ENCODE assay signal across 22 mouse cellular contexts in genomic region chr17:70676522-70676921, GRCm38 (mm10).
DNase-seq lines count a peak whose midpoint lies in the region; ATAC-seq lines count a peak whose summit lies in the region.
"Had no signal": no experiment of that assay in that cellular context is flagged by ENCODE, and none has a peak within 500 bp of the region (broad histone marks: within the 10 kb centered on the region; RNA-seq: fewer than 3 reads in every experiment).

No protein-coding gene starts in this region.

- peak; percentile 4 for DNase-seq in hindbrain, embryonic 10.5 days (ENCODE audit: low spot score)
- no peak for DNase-seq in midbrain, embryonic 10.5 days (ENCODE audit: low spot score)
- DNase-seq in WW6 (ENCODE audit: low read depth, low spot score), result peak; percentile 20
- DNase-seq in Muller cell, postnatal 12 days (ENCODE audit: inconsistent ontology term), result no peak
- DNase-seq: adrenal gland, postnatal 10 days; cerebellum, adult 11 months; cerebellum, adult 8-10 months; cerebellum, postnatal 14 days; embryo, embryonic 11 days; gastrocnemius, adult 2 months; gastrocnemius, postnatal 25 days; heart, postnatal 10 days; kidney, adult 18-20 months had no signal

- H3K36me3 ChIP-seq in hindbrain, embryonic 10.5 days, result no peaks in the 10 kb centered on the region
- no peaks in the 10 kb centered on the region for H3K36me3 ChIP-seq in hindbrain, embryonic 13.5 days
- no peaks in the 10 kb centered on the region for H3K36me3 ChIP-seq in midbrain, embryonic 10.5 days
- no peaks in the 10 kb centered on the region for H3K36me3 ChIP-seq in midbrain, embryonic 15.5 days (replicated peaks)
- H3K36me3 ChIP-seq: embryonic facial prominence, embryonic 12.5 days; forebrain, embryonic 12.5 days; hindbrain, embryonic 15.5 days had no signal

- peaks cover 5% of the 10 kb centered on the region for H3K4me1 ChIP-seq in hindbrain, embryonic 10.5 days (replicated peaks)
- no peaks in the 10 kb centered on the region for H3K4me1 ChIP-seq in hindbrain, embryonic 13.5 days (replicated peaks)
- H3K4me1 ChIP-seq in midbrain, embryonic 10.5 days, result peaks cover 4% of the 10 kb centered on the region
- no peaks in the 10 kb centered on the region for H3K4me1 ChIP-seq in midbrain, embryonic 15.5 days
- H3K4me1 ChIP-seq: embryonic facial prominence, embryonic 12.5 days; forebrain, embryonic 12.5 days; hindbrain, embryonic 15.5 days had no signal

- H3K4me3 ChIP-seq in hindbrain, embryonic 10.5 days, result no peak overlapping the region
- H3K4me3 ChIP-seq in hindbrain, embryonic 13.5 days, result no peak overlapping the region
- H3K4me3 ChIP-seq in midbrain, embryonic 10.5 days, result no peak overlapping the region
- no peak overlapping the region for H3K4me3 ChIP-seq in midbrain, embryonic 15.5 days
- H3K4me3 ChIP-seq: embryonic facial prominence, embryonic 12.5 days; forebrain, embryonic 12.5 days; gastrocnemius, adult 2 months; hindbrain, embryonic 15.5 days had no signal

- H3K27ac ChIP-seq in hindbrain, embryonic 10.5 days, result peak overlapping the region; percentile 30; the same call in 1 of the 2 replicates
- no peak overlapping the region for H3K27ac ChIP-seq in hindbrain, embryonic 13.5 days
- H3K27ac ChIP-seq in midbrain, embryonic 10.5 days (replicated peaks), result 0 out of 2 replicates have a peak overlapping the region, but pooled peaks have one; percentile 35
- no peak overlapping the region for H3K27ac ChIP-seq in midbrain, embryonic 15.5 days
- H3K27ac ChIP-seq: embryonic facial prominence, embryonic 12.5 days; forebrain, embryonic 12.5 days; gastrocnemius, adult 2 months; hindbrain, embryonic 15.5 days had no signal

- no peaks in the 10 kb centered on the region for H3K27me3 ChIP-seq in hindbrain, embryonic 10.5 days (ENCODE audit: insufficient read depth, poor library complexity, severe bottlenecking)
- no peaks in the 10 kb centered on the region for H3K27me3 ChIP-seq in hindbrain, embryonic 13.5 days
- H3K27me3 ChIP-seq in midbrain, embryonic 10.5 days (ENCODE audit: low read depth, poor library complexity, severe bottlenecking), result no peaks in the 10 kb centered on the region
- H3K27me3 ChIP-seq in midbrain, embryonic 15.5 days (replicated peaks), result no peaks in the 10 kb centered on the region
- H3K27me3 ChIP-seq: CH12.LX; embryonic facial prominence, embryonic 12.5 days; forebrain, embryonic 12.5 days; hindbrain, embryonic 15.5 days had no signal

- 28% methylated on average over 2 of the region's 2 CpGs for WGBS in hindbrain, embryonic 10.5 days
- WGBS in hindbrain, embryonic 13.5 days, result 28% methylated on average over 2 of the region's 2 CpGs
- 45% methylated on average over 2 of the region's 2 CpGs for WGBS in midbrain, embryonic 10.5 days
- WGBS in midbrain, embryonic 15.5 days, result 57% methylated on average over 2 of the region's 2 CpGs

- no peaks in the 10 kb centered on the region for H3K9me3 ChIP-seq in hindbrain, embryonic 10.5 days
- no peaks in the 10 kb centered on the region for H3K9me3 ChIP-seq in hindbrain, embryonic 13.5 days
- no peaks in the 10 kb centered on the region for H3K9me3 ChIP-seq in midbrain, embryonic 10.5 days (replicated peaks)
- H3K9me3 ChIP-seq in midbrain, embryonic 15.5 days, result no peaks in the 10 kb centered on the region
- H3K9me3 ChIP-seq: embryonic facial prominence, embryonic 12.5 days; forebrain, embryonic 12.5 days; hindbrain, embryonic 15.5 days had no signal

- no peak overlapping the region for H3K9ac ChIP-seq in hindbrain, embryonic 13.5 days
- H3K9ac ChIP-seq in midbrain, embryonic 15.5 days, result no peak overlapping the region
- H3K9ac ChIP-seq: embryonic facial prominence, embryonic 12.5 days; forebrain, embryonic 12.5 days; hindbrain, embryonic 15.5 days had no signal

- ATAC-seq in hindbrain, embryonic 13.5 days (ENCODE audit: low FRiP score), result no peak
- ATAC-seq in midbrain, embryonic 15.5 days (replicated peaks), result no peak
- no peak for ATAC-seq in frontal cortex, adult (ENCODE audit: low TSS enrichment)
- ATAC-seq: forebrain, embryonic 16.5 days; Patski had no signal

- no peak overlapping the region for H3K4me2 ChIP-seq in hindbrain, embryonic 13.5 days
- no peak overlapping the region for H3K4me2 ChIP-seq in midbrain, embryonic 15.5 days
- H3K4me2 ChIP-seq: embryonic facial prominence, embryonic 12.5 days; forebrain, embryonic 12.5 days; hindbrain, embryonic 15.5 days had no signal

Comparison
In these comparisons a context has a peak if more than half of its experiments do, and no peak if none do; other contexts are left out.
1. H3K27ac ChIP-seq: peak in hindbrain, embryonic 10.5 days (single experiment) and midbrain, embryonic 10.5 days (single experiment); none in hindbrain, embryonic 13.5 days (single experiment) and midbrain, embryonic 15.5 days (single experiment).
2. DNase-seq: peak in hindbrain, embryonic 10.5 days (single experiment) and WW6 (single experiment); none in midbrain, embryonic 10.5 days (single experiment) and Muller cell, postnatal 12 days (single experiment).